ENCODE assay signal across 12 mouse cellular contexts in genomic region chr16:75193404-75193803, GRCm38 (mm10).
DNase-seq lines count a peak whose midpoint lies in the region; ATAC-seq and TF ChIP-seq lines count a peak whose summit lies in the region.
"Had no signal": no experiment of that assay in that cellular context is flagged by ENCODE, and none has a peak within 500 bp of the region (broad histone marks: within the 10 kb centered on the region; RNA-seq: fewer than 3 reads in every experiment).

No protein-coding gene starts in this region.

- no peaks in the 10 kb centered on the region for H3K4me1 ChIP-seq in kidney, embryonic 16.5 days (ENCODE audit: insufficient read depth, low read length)
- H3K4me1 ChIP-seq in stomach, postnatal 0 days (replicated peaks; ENCODE audit: control insufficient read depth, insufficient read depth), result no peaks in the 10 kb centered on the region
- H3K4me1 ChIP-seq: midbrain, embryonic 12.5 days; stomach, embryonic 15.5 days had no signal

- WGBS in kidney, embryonic 16.5 days, result 84% methylated on average over 2 of the region's 2 CpGs
- WGBS in stomach, postnatal 0 days, result 64% methylated on average over 2 of the region's 2 CpGs

- peak; percentile 3 for DNase-seq in kidney, adult 18-20 months
- DNase-seq in right cerebral cortex, postnatal 14 days, result peak; percentile 6
- DNase-seq in right cerebral cortex, postnatal 10 days (ENCODE audit: low spot score in 2 of 2), result no peak
- DNase-seq in ZHBTc4 (ENCODE audit: low read depth, low spot score), result peak; percentile 41
- no peak for DNase-seq in stomach, postnatal 0 days (ENCODE audit: low spot score)
- DNase-seq in urinary bladder, postnatal 4 days (ENCODE audit: low spot score in 2 of 2), result no peak
- no peak for DNase-seq in left cerebral cortex, postnatal 36 days (ENCODE audit: low spot score in 2 of 2)

- no peak overlapping the region for H3K4me3 ChIP-seq in kidney, embryonic 16.5 days (ENCODE audit: low read length)
- no peak overlapping the region for H3K4me3 ChIP-seq in stomach, postnatal 0 days (ENCODE audit: low read depth, low read length)
- H3K4me3 ChIP-seq: midbrain, embryonic 12.5 days; neural tube, embryonic 13.5 days; stomach, embryonic 15.5 days had no signal

- no peak overlapping the region for H3K9ac ChIP-seq in kidney, embryonic 16.5 days (replicated peaks; ENCODE audit: low read length)
- no peak overlapping the region for H3K9ac ChIP-seq in stomach, postnatal 0 days (ENCODE audit: low read length)
- H3K9ac ChIP-seq: midbrain, embryonic 12.5 days; neural tube, embryonic 13.5 days; stomach, embryonic 15.5 days had no signal

- ATAC-seq in kidney, embryonic 16.5 days (ENCODE audit: low FRiP score, low TSS enrichment), result no peak
- ATAC-seq in stomach, postnatal 0 days (ENCODE audit: low FRiP score, low TSS enrichment), result no peak
- ATAC-seq: forebrain, embryonic 14.5 days had no signal

- intact Hi-C loops in left cerebral cortex, postnatal 36 days (cut with DNase I), result no loop called here

- H3K9me3 ChIP-seq in kidney, embryonic 16.5 days (ENCODE audit: low read length), result no peaks in the 10 kb centered on the region
- H3K9me3 ChIP-seq in stomach, postnatal 0 days (ENCODE audit: control insufficient read depth, low read length), result no peaks in the 10 kb centered on the region
- H3K9me3 ChIP-seq: midbrain, embryonic 12.5 days; neural tube, embryonic 13.5 days; stomach, embryonic 15.5 days had no signal

- H3K27ac ChIP-seq in kidney, embryonic 16.5 days (ENCODE audit: low read length), result no peak overlapping the region
- H3K27ac ChIP-seq in stomach, postnatal 0 days (replicated peaks), result no peak overlapping the region
- H3K27ac ChIP-seq: midbrain, embryonic 12.5 days; neural tube, embryonic 13.5 days; stomach, embryonic 15.5 days had no signal

- H3K36me3 ChIP-seq in kidney, embryonic 16.5 days (ENCODE audit: insufficient read depth, low read length), result no peaks in the 10 kb centered on the region
- no peaks in the 10 kb centered on the region for H3K36me3 ChIP-seq in stomach, postnatal 0 days (ENCODE audit: control insufficient read depth, insufficient read depth, low read length)
- H3K36me3 ChIP-seq: midbrain, embryonic 12.5 days; neural tube, embryonic 13.5 days; stomach, embryonic 15.5 days had no signal

- H3K4me2 ChIP-seq in kidney, embryonic 16.5 days (replicated peaks; ENCODE audit: low read depth, low read length), result no peak overlapping the region
- H3K4me2 ChIP-seq in stomach, postnatal 0 days (replicated peaks; ENCODE audit: low read depth), result no peak overlapping the region
- H3K4me2 ChIP-seq: midbrain, embryonic 12.5 days; neural tube, embryonic 13.5 days; stomach, embryonic 15.5 days had no signal

- H3K27me3 ChIP-seq in kidney, embryonic 16.5 days (ENCODE audit: insufficient read depth, low read length), result no peaks in the 10 kb centered on the region
- no peaks in the 10 kb centered on the region for H3K27me3 ChIP-seq in stomach, postnatal 0 days (ENCODE audit: control insufficient read depth, insufficient read depth, low read length)
- H3K27me3 ChIP-seq: midbrain, embryonic 12.5 days; neural tube, embryonic 13.5 days; stomach, embryonic 15.5 days had no signal

- peak; percentile 42 for TF ChIP-seq CTCF in stomach, postnatal 0 days (IDR thresholded peaks at IDR 0.05; ENCODE audit: low read depth)

- no peak for TF ChIP-seq EP300 in stomach, postnatal 0 days (optimal IDR thresholded peaks at IDR 0.05)

Comparison
In these comparisons a context has a peak if more than half of its experiments do, and no peak if none do; other contexts are left out.
1. DNase-seq: peak in kidney, adult 18-20 months (single experiment), right cerebral cortex, postnatal 14 days (single experiment) and ZHBTc4 (single experiment); none in right cerebral cortex, postnatal 10 days (0 of 2), stomach, postnatal 0 days (single experiment), urinary bladder, postnatal 4 days (0 of 2) and left cerebral cortex, postnatal 36 days (0 of 2).